Mouse (Mus musculus): ENCODE data around the gene Naa38. TPM values are rescaled to one million over a fixed set of nuclear protein-coding genes. Genes with fewer than 3 reads are reported as not detected.
"Not testable (repeated sequence)": the region's sequence is repeated elsewhere in the genome, so short reads cannot be mapped to it uniquely, and the experiment has no call there.

The Naa38 gene
- 79.2 and 86.1 TPM in 2 replicates for polyA plus RNA-seq (2015; fragmentation: Nextera tagmentation; extraction: Ambion mirVana)

GRCm38 (mm10) chr11:69395235-69395633, at the start of gene Naa38, which contains the start of gene Cyb5d1:
Naa38 (plus strand) TSS chr11:69395487.
Cyb5d1 (minus strand) TSS chr11:69395631.
- not testable (repeated sequence) for H3K27me3 ChIP-seq (replicated peaks; ENCODE audit: control insufficient read depth, insufficient read depth, low read length)
- peak within 1 kb of the TSS; percentile 99 for H3K27ac ChIP-seq (ENCODE audit: low read length)
- 0% methylated on average over 19 of the region's 24 CpGs for WGBS

GRCm38 (mm10) chr11:69346441-69346840, 48.8 kb upstream of the Naa38 start:
- peaks cover 54% of the 10 kb centered on the region for H3K36me3 ChIP-seq (ENCODE audit: control insufficient read depth, insufficient read depth)
- no peak overlapping the region for H3K9ac ChIP-seq (replicated peaks; ENCODE audit: low read depth, low read length)
- H3K9me3 ChIP-seq (ENCODE audit: control insufficient read depth, low read length): no peaks in the 10 kb centered on the region
- 89% methylated on average over 26 of the region's 26 CpGs for WGBS
- no peak overlapping the region for H3K27ac ChIP-seq (ENCODE audit: low read length)
- ATAC-seq: no peak
- no peak overlapping the region for H3K4me2 ChIP-seq (ENCODE audit: low read length)
- no peak overlapping the region for H3K4me3 ChIP-seq (replicated peaks; ENCODE audit: low read length)
- no peaks in the 10 kb centered on the region for H3K27me3 ChIP-seq (replicated peaks; ENCODE audit: control insufficient read depth, insufficient read depth, low read length)
- peaks cover 2% of the 10 kb centered on the region for H3K4me1 ChIP-seq (replicated peaks; ENCODE audit: control insufficient read depth, insufficient read depth, low read length)

More at GRCm38 (mm10) chr11:69395235-69395633, at the start of gene Naa38, which contains the start of gene Cyb5d1:
- not testable (repeated sequence) for H3K9me3 ChIP-seq (ENCODE audit: control insufficient read depth, low read length); H3K36me3 ChIP-seq (ENCODE audit: control insufficient read depth, insufficient read depth)
- Histone ChIP-seq H3K4me2 (ENCODE audit: low read length) (peak within 1 kb of the TSS; percentile 78), H3K4me3 (replicated peaks; ENCODE audit: low read length) (peak within 1 kb of the TSS; percentile 65), H3K4me1 (replicated peaks; ENCODE audit: control insufficient read depth, insufficient read depth, low read length) (peaks cover 19% of the 10 kb centered on the region), H3K9ac (replicated peaks; ENCODE audit: low read depth, low read length) (peak within 1 kb of the TSS; percentile 97)
- peak; percentile 77 for ATAC-seq

GRCm38 (mm10) chr11:69356544-69356943, 38.7 kb upstream of the Naa38 start:
- H3K4me2 ChIP-seq (ENCODE audit: low read length): no peak overlapping the region

GRCm38 (mm10) chr11:69357690-69358089, 37.6 kb upstream of the Naa38 start:
- 96% methylated on average over 12 of the region's 12 CpGs for WGBS
- H3K9me3 ChIP-seq (ENCODE audit: control insufficient read depth, low read length): no peaks in the 10 kb centered on the region
- ATAC-seq: no peak

More at GRCm38 (mm10) chr11:69356544-69356943, 38.7 kb upstream of the Naa38 start:
- Histone ChIP-seq H3K4me1 (replicated peaks; ENCODE audit: control insufficient read depth, insufficient read depth, low read length) (peaks cover under 1% of the 10 kb centered on the region; the same call in 1 of the 2 replicates), H3K9me3 (ENCODE audit: control insufficient read depth, low read length) (no peaks in the 10 kb centered on the region), H3K36me3 (ENCODE audit: control insufficient read depth, insufficient read depth) (peaks cover 83% of the 10 kb centered on the region), H3K27ac (ENCODE audit: low read length) (no peak overlapping the region), H3K4me3 (replicated peaks; ENCODE audit: low read length) (no peak overlapping the region), H3K27me3 (replicated peaks; ENCODE audit: control insufficient read depth, insufficient read depth, low read length) (no peaks in the 10 kb centered on the region), H3K9ac (replicated peaks; ENCODE audit: low read depth, low read length) (no peak overlapping the region)
- WGBS: 92% methylated on average over 5 of the region's 5 CpGs
- ATAC-seq: no peak

GRCm38 (mm10) chr11:69362021-69362420, 33.3 kb upstream of the Naa38 start:
- H3K4me3 ChIP-seq (replicated peaks; ENCODE audit: low read length): no peak overlapping the region
- WGBS: 31% methylated on average over 7 of the region's 7 CpGs
- H3K4me1 ChIP-seq (replicated peaks; ENCODE audit: control insufficient read depth, insufficient read depth, low read length): peaks cover 30% of the 10 kb centered on the region
- no peaks in the 10 kb centered on the region for H3K9me3 ChIP-seq (ENCODE audit: control insufficient read depth, low read length)
- H3K27ac ChIP-seq (ENCODE audit: low read length): no peak overlapping the region
- H3K9ac ChIP-seq (replicated peaks; ENCODE audit: low read depth, low read length): no peak overlapping the region
- H3K4me2 ChIP-seq (ENCODE audit: low read length): no peak overlapping the region
- no peak for ATAC-seq
- peaks cover 57% of the 10 kb centered on the region for H3K36me3 ChIP-seq (ENCODE audit: control insufficient read depth, insufficient read depth)
- H3K27me3 ChIP-seq (replicated peaks; ENCODE audit: control insufficient read depth, insufficient read depth, low read length): no peaks in the 10 kb centered on the region

More at GRCm38 (mm10) chr11:69357690-69358089, 37.6 kb upstream of the Naa38 start:
- H3K36me3 ChIP-seq (ENCODE audit: control insufficient read depth, insufficient read depth): peaks cover 81% of the 10 kb centered on the region
- H3K4me2 ChIP-seq (ENCODE audit: low read length): no peak overlapping the region
- H3K27ac ChIP-seq (ENCODE audit: low read length): no peak overlapping the region
- H3K4me1 ChIP-seq (replicated peaks; ENCODE audit: control insufficient read depth, insufficient read depth, low read length): peaks cover 7% of the 10 kb centered on the region; the same call in 1 of the 2 replicates
- H3K27me3 ChIP-seq (replicated peaks; ENCODE audit: control insufficient read depth, insufficient read depth, low read length): no peaks in the 10 kb centered on the region
- no peak overlapping the region for H3K4me3 ChIP-seq (replicated peaks; ENCODE audit: low read length)
- no peak overlapping the region for H3K9ac ChIP-seq (replicated peaks; ENCODE audit: low read depth, low read length)

GRCm38 (mm10) chr11:69362479-69362878, 32.8 kb upstream of the Naa38 start:
- H3K36me3 ChIP-seq (ENCODE audit: control insufficient read depth, insufficient read depth): peaks cover 53% of the 10 kb centered on the region
- no peaks in the 10 kb centered on the region for H3K9me3 ChIP-seq (ENCODE audit: control insufficient read depth, low read length)
- H3K4me3 ChIP-seq (replicated peaks; ENCODE audit: low read length): no peak overlapping the region
- no peak overlapping the region for H3K27ac ChIP-seq (ENCODE audit: low read length)
- peaks cover 30% of the 10 kb centered on the region for H3K4me1 ChIP-seq (replicated peaks; ENCODE audit: control insufficient read depth, insufficient read depth, low read length)
- 67% methylated on average over 2 of the region's 2 CpGs for WGBS
- ATAC-seq: no peak
- no peaks in the 10 kb centered on the region for H3K27me3 ChIP-seq (replicated peaks; ENCODE audit: control insufficient read depth, insufficient read depth, low read length)
- no peak overlapping the region for H3K4me2 ChIP-seq (ENCODE audit: low read length)
- H3K9ac ChIP-seq (replicated peaks; ENCODE audit: low read depth, low read length): no peak overlapping the region

- peak overlapping the region; percentile 30; the same call in 1 of the 2 replicates for H3K9ac ChIP-seq (replicated peaks; ENCODE audit: low read depth, low read length)
- H3K4me1 ChIP-seq (replicated peaks; ENCODE audit: control insufficient read depth, insufficient read depth, low read length): peaks cover 30% of the 10 kb centered on the region
- no peaks in the 10 kb centered on the region for H3K9me3 ChIP-seq (ENCODE audit: control insufficient read depth, low read length)
- H3K4me2 ChIP-seq (ENCODE audit: low read length): peak overlapping the region; percentile 98
- WGBS: 41% methylated on average over 8 of the region's 8 CpGs
- peak overlapping the region; percentile 100 for H3K27ac ChIP-seq (ENCODE audit: low read length)
- peaks cover 36% of the 10 kb centered on the region for H3K36me3 ChIP-seq (ENCODE audit: control insufficient read depth, insufficient read depth)
- no peak overlapping the region for H3K4me3 ChIP-seq (replicated peaks; ENCODE audit: low read length)
- ATAC-seq: no peak
- no peaks in the 10 kb centered on the region for H3K27me3 ChIP-seq (replicated peaks; ENCODE audit: control insufficient read depth, insufficient read depth, low read length)
Measured at GRCm38 (mm10) chr11:69364376-69364775, 30.9 kb upstream of the Naa38 start.

- peak overlapping the region; percentile 67 for H3K4me3 ChIP-seq (replicated peaks; ENCODE audit: low read length)
- peak overlapping the region; percentile 98 for H3K4me2 ChIP-seq (ENCODE audit: low read length)
Measured at GRCm38 (mm10) chr11:69364910-69365309, 30.4 kb upstream of the Naa38 start.

GRCm38 (mm10) chr11:69365722-69366121, 29.6 kb upstream of the Naa38 start:
- no peaks in the 10 kb centered on the region for H3K9me3 ChIP-seq (ENCODE audit: control insufficient read depth, low read length)
- peaks cover 34% of the 10 kb centered on the region for H3K4me1 ChIP-seq (replicated peaks; ENCODE audit: control insufficient read depth, insufficient read depth, low read length)
- H3K9ac ChIP-seq (replicated peaks; ENCODE audit: low read depth, low read length): peak overlapping the region; percentile 69
- peak overlapping the region; percentile 100 for H3K27ac ChIP-seq (ENCODE audit: low read length)
- H3K4me3 ChIP-seq (replicated peaks; ENCODE audit: low read length): peak overlapping the region; percentile 67
- peak overlapping the region; percentile 98 for H3K4me2 ChIP-seq (ENCODE audit: low read length)
- 21% methylated on average over 6 of the region's 6 CpGs for WGBS
- peaks cover 23% of the 10 kb centered on the region for H3K36me3 ChIP-seq (ENCODE audit: control insufficient read depth, insufficient read depth)
- ATAC-seq: no peak
- H3K27me3 ChIP-seq (replicated peaks; ENCODE audit: control insufficient read depth, insufficient read depth, low read length): no peaks in the 10 kb centered on the region

More at GRCm38 (mm10) chr11:69364910-69365309, 30.4 kb upstream of the Naa38 start:
- Histone ChIP-seq H3K27me3 (replicated peaks; ENCODE audit: control insufficient read depth, insufficient read depth, low read length) (no peaks in the 10 kb centered on the region), H3K9me3 (ENCODE audit: control insufficient read depth, low read length) (no peaks in the 10 kb centered on the region), H3K4me1 (replicated peaks; ENCODE audit: control insufficient read depth, insufficient read depth, low read length) (peaks cover 30% of the 10 kb centered on the region), H3K36me3 (ENCODE audit: control insufficient read depth, insufficient read depth) (peaks cover 30% of the 10 kb centered on the region), H3K9ac (replicated peaks; ENCODE audit: low read depth, low read length) (peak overlapping the region; percentile 69), H3K27ac (ENCODE audit: low read length) (peak overlapping the region; percentile 100)
- WGBS: 0% methylated on average over 6 of the region's 6 CpGs
- peak; percentile 58 for ATAC-seq

Measured in forebrain, embryonic 16.5 days (tissue).